Mouse (Mus musculus): ENCODE data around the gene Kcnq5.

- TF ChIP-seq GATA1 (IDR thresholded peaks at IDR 0.05; ENCODE audit: borderline replicate concordance, low read length) = no peak
- no peak for TF ChIP-seq FLI1 (IDR thresholded peaks at IDR 0.05; ENCODE audit: low read length)
Observed at GRCm38 (mm10) chr1:21539486-21539885, 422.3 kb downstream of the Kcnq5 start.
